Mouse (Mus musculus) regulatory T cell (primary cell): ENCODE measurements around the gene Hcn3.

Experiments used
- in situ Hi-C: fragments of 300-600 bp; cut with MboI, MseI; formaldehyde crosslinking; loops from one replicate; pipeline ENCODE4 v1.15.1; 2025; ENCODE audit warnings: high pct_unique_total_duplicates

The Hcn3 gene

GRCm38 (mm10) chr3:89101459-89101811 is 58.6 kb downstream of the Hcn3 start:
- in situ Hi-C loops, result no loop called here

GRCm38 (mm10) chr3:89100811-89101210 is 59.2 kb downstream of the Hcn3 start, which contains the start of gene Gm43738:
Gm43738 (minus strand) TSS chr3:89101099.
- in situ Hi-C loops, result no loop called here
